Mouse (Mus musculus) large intestine, adult 2 months (tissue): ENCODE measurements at regions not wholly inside any gene's neighbourhood (a gene's known extent, or its start where the extent isn't known, plus 50 kb on each side); places are given as distances from the start of the nearest gene placed in this dataset.

Source experiments
- DNase-seq: peaks from one replicate; pipeline ENCODE4 v3.0.0-alpha.2; 2012; ENCODE audit warnings: low read depth, low spot score
- WGBS: fragments of 180-500 bp; shearing (Covaris S2); methylation state at CpG from one replicate; pipeline ENCODE4 v1.1.7; 2018; 5-methylcytosine and 5-hydroxymethylcytosine counted together

DNA sequence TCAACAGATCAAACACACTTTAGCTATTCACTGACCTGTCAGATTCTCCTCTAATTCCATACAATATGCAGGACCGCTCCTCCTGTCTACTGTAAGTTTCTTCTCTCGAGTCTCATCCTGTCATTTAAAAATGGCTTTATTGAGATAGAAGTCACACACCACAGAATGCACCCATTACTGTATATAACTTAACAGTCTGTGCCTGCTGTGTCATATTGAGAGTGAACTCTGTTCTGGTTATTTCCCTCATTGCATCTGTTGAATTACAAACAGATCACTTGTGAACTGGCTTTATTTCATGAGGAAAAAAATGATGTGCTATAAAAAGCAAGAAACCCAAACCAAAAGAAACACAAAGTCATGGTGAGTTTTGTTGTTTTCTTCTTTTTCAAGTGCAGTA is 198.2 kb downstream of the Kcnrg start:
- WGBS, result 66% methylated on average over 2 of the region's 2 CpGs
- DNase-seq, result no peak

- no peak for DNase-seq
- WGBS, result 81% methylated on average over 9 of the region's 9 CpGs
Measured at GRCm38 (mm10) chr14:61808193-61808592, 200.9 kb downstream of the Kcnrg start.

GRCm38 (mm10) chr14:61809716-61810437 is 202.6 kb downstream of the Kcnrg start:
- no peak for DNase-seq
- 74% methylated on average over 10 of the region's 10 CpGs for WGBS

DNA sequence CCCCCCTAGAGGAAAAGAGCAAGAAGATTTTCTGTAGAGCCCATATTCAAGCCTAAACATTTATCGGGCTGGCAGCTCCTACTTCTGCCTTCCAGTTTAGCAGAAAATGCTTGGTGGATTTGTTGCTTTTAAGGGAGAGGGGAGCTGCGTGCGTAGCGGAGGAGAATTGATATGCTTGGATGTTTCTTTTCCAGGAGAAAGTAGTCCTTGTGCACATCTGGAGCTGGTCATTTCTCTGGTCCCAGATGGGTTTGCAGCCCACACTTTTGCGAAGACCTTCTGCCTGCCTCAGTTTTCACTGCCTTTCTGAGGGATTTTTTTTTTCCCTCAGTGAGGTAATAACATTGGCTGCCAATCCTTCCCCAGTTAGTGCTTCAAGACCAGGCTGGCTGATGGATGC is 203.6 kb downstream of the Kcnrg start:
- no peak for DNase-seq
- 73% methylated on average over 5 of the region's 5 CpGs for WGBS

GRCm38 (mm10) chr14:61817711-61818110 is 210.5 kb downstream of the Kcnrg start:
- no peak for DNase-seq

DNA sequence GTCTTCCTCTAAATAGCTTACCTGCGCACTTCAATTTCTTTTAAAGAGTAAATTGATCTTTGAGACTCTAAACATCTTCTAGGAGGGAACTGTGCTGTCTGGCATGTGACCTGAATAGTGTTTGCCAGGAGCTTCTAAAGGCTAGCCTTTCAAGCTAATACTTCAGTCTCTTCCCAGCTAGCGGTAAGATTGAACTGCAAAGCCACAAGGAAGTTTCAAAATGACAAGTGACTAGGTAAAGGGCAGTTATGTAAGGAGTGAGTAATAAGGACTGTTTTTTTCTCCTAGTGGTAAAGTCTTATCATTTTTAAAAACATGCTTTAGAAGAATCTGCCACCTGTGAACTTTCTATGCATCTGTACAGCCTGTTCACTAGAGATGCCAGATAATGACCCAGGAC is 211.1 kb downstream of the Kcnrg start:
- DNase-seq, result no peak
- WGBS, result 77% methylated on average over 2 of the region's 2 CpGs

More at GRCm38 (mm10) chr14:61817711-61818110, 210.5 kb downstream of the Kcnrg start:
- WGBS, result 60% methylated on average over 11 of the region's 11 CpGs

DNA sequence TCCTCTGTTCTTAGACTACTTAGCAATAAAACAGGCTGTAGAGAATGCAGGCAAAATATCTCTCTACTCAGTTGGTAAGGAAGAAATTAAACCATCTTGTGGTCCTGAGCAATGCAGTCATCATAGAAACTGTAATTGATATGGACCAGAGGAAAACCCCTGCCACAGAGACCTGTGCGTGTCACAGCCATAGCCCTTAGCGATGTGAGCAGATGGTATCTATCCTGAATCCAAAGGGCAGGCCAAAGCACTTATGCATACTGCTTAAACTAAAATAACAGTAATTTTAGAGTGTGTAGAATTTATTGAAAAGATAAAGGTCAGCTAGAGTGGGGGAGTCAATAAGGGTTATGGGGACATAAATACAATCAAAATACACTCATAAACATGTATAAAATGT is 212.0 kb downstream of the Kcnrg start:
- 86% methylated on average over 2 of the region's 2 CpGs for WGBS
- DNase-seq, result no peak

DNA sequence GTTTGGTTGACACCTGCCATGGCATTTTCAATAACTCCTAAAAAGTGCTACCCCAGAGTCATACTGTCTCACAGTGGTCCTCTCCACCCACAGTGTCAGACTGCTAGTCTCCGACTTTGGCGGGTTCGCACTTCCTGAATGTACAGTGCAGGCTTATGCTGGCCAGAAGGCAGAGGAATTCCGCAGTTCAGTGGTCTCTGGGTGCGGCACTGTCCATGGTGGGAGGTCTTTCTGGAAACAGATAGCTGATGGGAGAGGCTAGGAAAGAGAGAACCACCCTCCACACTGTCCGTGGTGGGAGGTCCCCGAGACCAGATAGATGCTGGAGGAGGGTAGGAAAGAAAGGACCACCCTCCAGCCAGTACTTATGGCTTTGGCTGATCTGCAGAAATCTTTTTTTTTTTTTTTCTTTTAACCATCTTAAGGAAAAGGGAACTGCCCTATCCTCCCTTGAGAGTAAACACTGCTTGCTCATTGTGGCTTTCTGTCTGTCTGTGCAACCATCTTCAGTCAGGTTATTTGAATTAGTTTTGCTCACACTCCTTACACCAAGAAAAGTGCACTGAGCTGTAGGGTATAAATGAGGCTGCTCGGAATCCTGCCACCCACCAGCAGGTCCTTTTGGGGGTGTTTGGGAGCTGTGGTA is 227.2 kb downstream of the Kcnrg start:
- DNase-seq, result no peak
- 60% methylated on average over 8 of the region's 8 CpGs for WGBS

DNA sequence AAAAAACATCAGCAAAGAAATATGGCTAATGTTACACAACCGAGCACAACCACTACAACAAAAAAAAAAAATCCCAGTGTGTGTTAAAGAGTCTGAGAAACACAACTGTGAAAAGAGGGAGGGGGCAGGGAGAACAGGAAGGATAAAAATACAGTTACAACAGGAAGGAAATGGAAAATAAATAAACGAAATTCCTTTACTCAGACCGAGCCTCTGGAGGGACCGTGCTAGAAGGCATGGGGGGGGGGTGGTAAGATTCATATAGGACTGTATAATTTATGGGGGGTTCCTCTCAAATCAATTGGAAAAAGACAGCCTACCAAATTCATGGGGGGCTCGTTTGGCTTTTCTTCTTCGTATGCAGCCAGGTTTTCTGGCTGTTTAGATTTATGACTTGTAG is 228.5 kb downstream of the Kcnrg start:
- no peak for DNase-seq
- WGBS, result 13% methylated on average over 6 of the region's 6 CpGs

DNA sequence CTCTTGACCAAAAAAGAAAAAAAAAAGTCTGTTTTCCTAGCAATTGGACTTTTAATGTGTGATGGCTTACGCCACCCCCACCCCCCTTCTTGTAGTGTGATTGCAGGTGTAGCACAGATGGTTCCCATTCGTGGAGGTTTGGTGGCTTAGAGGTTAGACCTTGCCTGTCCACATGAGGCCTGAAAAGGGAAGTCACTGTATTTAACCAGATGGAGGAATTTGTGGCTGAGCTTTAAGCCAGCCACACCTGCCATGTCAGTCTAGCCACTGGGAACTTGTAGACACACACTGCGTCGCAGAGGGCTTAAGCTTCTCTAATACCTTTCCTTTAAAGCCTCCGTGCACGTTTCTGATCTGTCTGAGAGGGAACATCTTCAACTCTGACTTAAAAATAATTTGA is 229.0 kb downstream of the Kcnrg start:
- 51% methylated on average over 6 of the region's 6 CpGs for WGBS
- no peak for DNase-seq

GRCm38 (mm10) chr14:61836965-61837364 is 229.7 kb downstream of the Kcnrg start:
- 80% methylated on average over 4 of the region's 4 CpGs for WGBS
- no peak for DNase-seq

DNA sequence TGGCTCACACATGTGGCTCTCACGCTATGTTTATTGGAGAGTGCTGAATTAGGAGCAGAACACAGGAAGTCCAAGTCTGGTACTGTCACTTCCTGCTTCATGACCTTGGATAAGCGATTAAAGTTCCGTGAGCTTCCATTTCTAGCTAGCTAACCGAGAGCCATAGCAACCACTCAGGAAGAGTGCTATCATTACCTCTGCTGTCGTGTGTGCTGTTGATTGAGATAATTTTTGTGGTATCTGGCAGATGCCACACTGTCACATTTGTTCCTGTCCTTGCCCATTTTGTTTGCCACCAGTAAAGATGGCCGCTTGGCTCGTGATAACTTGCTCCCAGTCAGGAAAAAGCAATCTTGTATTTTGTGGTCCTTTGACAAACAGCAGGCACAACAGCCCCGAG is 230.6 kb downstream of the Kcnrg start:
- DNase-seq, result no peak
- WGBS, result 76% methylated on average over 8 of the region's 8 CpGs

DNA sequence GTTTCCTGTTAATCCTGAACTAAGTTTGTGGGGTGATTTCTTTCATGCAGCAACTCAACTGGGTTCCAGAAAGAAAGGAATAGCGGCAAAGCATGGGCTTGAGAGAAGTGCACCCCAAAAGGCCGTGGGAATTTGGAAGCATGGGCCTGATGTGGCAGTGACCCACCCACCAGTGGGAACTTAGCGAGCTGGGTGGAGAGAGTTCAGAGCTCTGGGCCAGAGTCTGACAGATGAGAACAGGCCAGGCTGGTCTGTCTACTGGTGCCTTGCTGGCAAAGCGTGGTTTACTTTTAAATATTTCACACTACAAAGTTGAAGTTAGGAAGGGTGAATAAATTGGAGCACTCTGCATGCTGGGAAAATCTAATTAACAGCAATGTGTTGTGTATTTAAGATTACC is 235.2 kb downstream of the Kcnrg start:
- WGBS, result 86% methylated on average over 4 of the region's 4 CpGs
- DNase-seq, result no peak

- no peak for DNase-seq
- 77% methylated on average over 5 of the region's 5 CpGs for WGBS
Measured at GRCm38 (mm10) chr14:61846441-61846840, 239.2 kb downstream of the Kcnrg start.

DNA sequence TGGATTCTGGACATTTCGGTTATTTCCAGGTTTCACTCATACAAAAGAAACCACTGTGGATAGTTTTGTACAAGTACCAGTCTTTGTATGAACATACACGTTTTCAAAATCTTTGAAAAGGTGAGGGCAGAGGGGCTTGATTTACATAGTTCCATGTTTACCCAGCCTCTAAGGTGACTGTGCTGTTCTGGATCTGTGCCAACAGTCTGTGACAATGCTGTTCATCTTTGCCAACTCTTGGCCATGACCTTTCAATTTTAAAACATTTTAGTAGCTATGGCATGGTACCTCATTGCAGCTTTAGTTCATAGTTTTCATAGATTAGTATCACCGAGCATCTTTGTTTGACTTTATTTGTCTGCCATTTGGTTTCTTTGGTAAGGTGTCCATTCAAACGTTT is 243.0 kb downstream of the Kcnrg start:
- DNase-seq, result no peak
- WGBS, result 70% methylated on average over 4 of the region's 4 CpGs

GRCm38 (mm10) chr14:61857616-61858015 is 250.4 kb downstream of the Kcnrg start:
- WGBS, result 67% methylated on average over 6 of the region's 6 CpGs
- no peak for DNase-seq

- WGBS, result 78% methylated on average over 4 of the region's 4 CpGs
- no peak for DNase-seq
Measured at GRCm38 (mm10) chr14:61860688-61861087, 253.4 kb downstream of the Kcnrg start.

- DNase-seq, result no peak
- WGBS, result 87% methylated on average over 8 of the region's 8 CpGs
Measured at GRCm38 (mm10) chr14:61861357-61861958, 254.2 kb downstream of the Kcnrg start.

DNA sequence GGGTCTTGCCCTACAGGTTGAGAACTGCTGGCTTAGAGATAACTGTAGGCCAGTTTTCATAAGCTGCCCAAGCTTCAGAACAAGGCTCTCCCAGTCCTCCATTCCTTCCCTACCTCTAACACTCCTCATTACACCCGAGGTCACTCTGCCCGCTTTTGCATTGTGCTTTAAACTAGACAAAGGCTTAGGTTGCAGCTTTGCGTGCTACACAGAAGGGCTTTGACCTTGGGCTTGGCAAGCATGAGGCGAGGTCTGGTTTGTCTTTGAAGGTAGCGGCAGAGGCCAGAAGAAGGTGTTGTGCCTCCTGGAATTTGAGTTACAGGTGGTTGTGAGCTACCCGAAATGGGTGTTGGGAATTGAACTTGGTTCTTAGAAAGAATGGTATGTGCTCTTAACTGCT is 255.7 kb downstream of the Kcnrg start:
- no peak for DNase-seq
- WGBS, result 76% methylated on average over 6 of the region's 6 CpGs

GRCm38 (mm10) chr14:61863475-61863874 is 256.2 kb downstream of the Kcnrg start:
- 46% methylated on average over 2 of the region's 2 CpGs for WGBS
- no peak for DNase-seq
